Mouse (Mus musculus): Measurements from ENCODE around the gene Sik3. TPM values are rescaled to one million over a fixed set of nuclear protein-coding genes. Genes with fewer than 3 reads are reported as not detected.

The Sik3 gene
- polyA plus RNA-seq, 1 experiment from 2014 or later = 5.6 TPM

DNA sequence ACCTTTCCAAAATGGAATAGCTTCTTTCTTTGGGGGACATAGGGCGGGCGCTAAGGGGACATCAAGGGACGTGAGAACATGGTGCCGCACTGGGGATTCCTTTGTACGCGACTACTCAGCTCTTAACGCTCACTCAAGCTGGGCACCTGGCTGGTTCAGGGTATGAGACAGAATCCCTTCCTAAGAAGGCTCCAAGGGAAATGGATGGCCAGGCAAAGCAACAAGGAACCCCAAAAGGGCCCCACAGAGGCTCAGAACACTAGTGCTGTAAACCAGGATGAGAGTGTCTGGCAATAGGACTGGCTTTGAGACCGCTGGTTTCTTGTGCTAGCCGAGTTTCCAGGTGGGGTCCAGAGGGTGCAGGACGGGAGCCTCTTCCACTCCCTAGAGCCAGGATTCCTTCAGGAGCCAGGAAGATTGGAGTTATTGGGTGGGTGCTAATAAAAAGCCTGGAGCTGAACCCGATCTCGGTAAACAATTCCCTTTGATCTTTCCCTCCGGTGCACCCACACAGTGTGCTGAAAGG, 217.9 kb downstream of the Sik3 start:
- WGBS = 19% methylated on average over 13 of the region's 13 CpGs
- Histone ChIP-seq H3K4me3 (peak overlapping the region; percentile 40), H3K4me2 (peak overlapping the region; percentile 61), H3K27ac (peak overlapping the region; percentile 69), H3K4me1 (replicated peaks) (peaks cover 10% of the 10 kb centered on the region; the same call in 1 of the 2 replicates), H3K27me3 (0 out of 2 replicates have a peak, but pooled peaks cover 8% of the 10 kb centered on the region), H3K9ac (peak overlapping the region; percentile 73), H3K36me3 (no peaks in the 10 kb centered on the region), H3K9me3 (no peaks in the 10 kb centered on the region)
- peak; percentile 56 for ATAC-seq (ENCODE audit: low FRiP score)

GRCm38 (mm10) chr9:46235196-46235595, 222.6 kb downstream of the Sik3 start:
- H3K4me2 ChIP-seq = no peak overlapping the region
- no peaks in the 10 kb centered on the region for H3K36me3 ChIP-seq
- no peak for ATAC-seq (ENCODE audit: low FRiP score)
- no peak overlapping the region for H3K9ac ChIP-seq
- H3K4me3 ChIP-seq = no peak overlapping the region
- H3K27ac ChIP-seq = no peak overlapping the region
- H3K27me3 ChIP-seq = 0 out of 2 replicates have a peak, but pooled peaks cover 8% of the 10 kb centered on the region
- 87% methylated on average over 6 of the region's 6 CpGs for WGBS
- H3K9me3 ChIP-seq = no peaks in the 10 kb centered on the region
- peaks cover 7% of the 10 kb centered on the region; the same call in 1 of the 2 replicates for H3K4me1 ChIP-seq (replicated peaks)

GRCm38 (mm10) chr9:46235596-46235648, 222.8 kb downstream of the Sik3 start, which contains the start of gene Apoc3:
TSS of gene Apoc3 (minus strand) at chr9:46235636.
- Histone ChIP-seq H3K36me3 (no peaks in the 10 kb centered on the region), H3K27me3 (0 out of 2 replicates have a peak, but pooled peaks cover 8% of the 10 kb centered on the region), H3K9me3 (no peaks in the 10 kb centered on the region), H3K9ac (no peak within 1 kb of the TSS), H3K27ac (no peak within 1 kb of the TSS), H3K4me3 (no peak within 1 kb of the TSS), H3K4me2 (no peak within 1 kb of the TSS), H3K4me1 (replicated peaks) (peaks cover 5% of the 10 kb centered on the region; the same call in 1 of the 2 replicates)
- ATAC-seq (ENCODE audit: low FRiP score) = no peak

- Histone ChIP-seq H3K9ac (no peak overlapping the region), H3K36me3 (no peaks in the 10 kb centered on the region), H3K9me3 (no peaks in the 10 kb centered on the region), H3K4me3 (no peak overlapping the region), H3K27ac (no peak overlapping the region), H3K4me1 (replicated peaks) (peaks cover 3% of the 10 kb centered on the region; the same call in 1 of the 2 replicates), H3K27me3 (0 out of 2 replicates have a peak, but pooled peaks cover 8% of the 10 kb centered on the region), H3K4me2 (no peak overlapping the region)
- WGBS = 70% methylated on average over 4 of the region's 4 CpGs
- ATAC-seq (ENCODE audit: low FRiP score) = no peak
Measured at GRCm38 (mm10) chr9:46235649-46236048, 223.0 kb downstream of the Sik3 start.

- Histone ChIP-seq H3K4me3 (no peak overlapping the region), H3K4me2 (no peak overlapping the region), H3K27ac (no peak overlapping the region), H3K9me3 (no peaks in the 10 kb centered on the region), H3K27me3 (0 out of 2 replicates have a peak, but pooled peaks cover 8% of the 10 kb centered on the region), H3K9ac (no peak overlapping the region), H3K36me3 (no peaks in the 10 kb centered on the region), H3K4me1 (replicated peaks) (0 out of 2 replicates have a peak, but pooled peaks cover 6% of the 10 kb centered on the region)
- 95% methylated on average over 7 of the region's 7 CpGs for WGBS
- no peak for ATAC-seq (ENCODE audit: low FRiP score)
Measured at GRCm38 (mm10) chr9:46238850-46239249, 226.2 kb downstream of the Sik3 start.

- ATAC-seq (ENCODE audit: low FRiP score) = no peak
- Histone ChIP-seq H3K27ac (no peak within 1 kb of the TSS), H3K27me3 (0 out of 2 replicates have a peak, but pooled peaks cover 8% of the 10 kb centered on the region), H3K36me3 (no peaks in the 10 kb centered on the region), H3K4me1 (replicated peaks) (0 out of 2 replicates have a peak, but pooled peaks cover 6% of the 10 kb centered on the region), H3K9ac (no peak within 1 kb of the TSS), H3K9me3 (no peaks in the 10 kb centered on the region), H3K4me2 (no peak within 1 kb of the TSS), H3K4me3 (no peak within 1 kb of the TSS)
- WGBS = 76% methylated on average over 7 of the region's 7 CpGs
Measured at GRCm38 (mm10) chr9:46240526-46241153, 228.0 kb downstream of the Sik3 start, which contains the start of gene Apoa4. TSS of gene Apoa4 (plus strand) at chr9:46240696.

DNA sequence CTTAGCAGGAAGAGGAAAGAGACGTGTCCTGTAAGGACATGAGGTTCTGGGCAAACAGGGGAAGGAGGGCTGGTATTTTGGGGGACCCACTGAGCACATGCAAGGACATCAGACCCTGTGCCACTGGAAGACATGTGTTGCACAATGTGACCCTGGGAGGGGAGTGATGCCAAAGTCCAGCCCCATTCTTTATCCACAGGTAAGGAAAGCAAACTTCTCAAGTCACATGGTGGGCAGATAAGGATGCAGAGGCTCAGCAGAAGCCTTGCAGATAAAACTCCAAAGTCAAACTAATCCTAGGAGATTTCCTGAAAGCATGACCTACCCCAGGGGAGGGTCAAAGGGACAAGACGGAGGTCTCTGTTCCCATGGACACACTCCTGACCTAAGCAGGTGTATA, 229.2 kb downstream of the Sik3 start:
- 0 out of 2 replicates have a peak, but pooled peaks cover 6% of the 10 kb centered on the region for H3K4me1 ChIP-seq (replicated peaks)
- no peak overlapping the region for H3K4me3 ChIP-seq
- no peak overlapping the region for H3K4me2 ChIP-seq
- ATAC-seq (ENCODE audit: low FRiP score) = no peak
- no peak overlapping the region for H3K9ac ChIP-seq
- H3K27ac ChIP-seq = no peak overlapping the region
- no peaks in the 10 kb centered on the region for H3K9me3 ChIP-seq
- 0 out of 2 replicates have a peak, but pooled peaks cover 8% of the 10 kb centered on the region for H3K27me3 ChIP-seq
- no peaks in the 10 kb centered on the region for H3K36me3 ChIP-seq
- WGBS = 85% methylated on average over 2 of the region's 2 CpGs

DNA sequence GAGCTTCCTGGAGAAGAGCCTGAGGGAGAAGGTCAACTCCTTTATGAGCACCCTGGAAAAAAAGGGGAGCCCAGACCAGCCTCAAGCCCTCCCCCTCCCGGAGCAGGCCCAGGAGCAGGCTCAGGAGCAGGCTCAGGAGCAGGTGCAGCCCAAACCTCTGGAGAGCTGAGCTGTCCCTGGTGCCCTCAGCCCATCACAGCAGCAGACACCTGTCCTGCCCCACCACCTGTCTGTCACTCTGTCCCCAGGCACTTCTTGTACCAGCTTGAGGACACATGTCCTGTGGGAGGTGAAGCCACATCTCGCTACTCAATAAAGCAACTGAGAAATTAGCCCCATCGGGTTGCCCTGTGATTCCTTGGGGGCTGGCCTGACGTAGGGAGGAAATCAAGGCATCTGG, 230.5 kb downstream of the Sik3 start:
- Histone ChIP-seq H3K36me3 (no peaks in the 10 kb centered on the region), H3K4me1 (replicated peaks) (0 out of 2 replicates have a peak, but pooled peaks cover 6% of the 10 kb centered on the region), H3K9me3 (no peaks in the 10 kb centered on the region), H3K4me3 (no peak overlapping the region), H3K27me3 (0 out of 2 replicates have a peak, but pooled peaks cover 8% of the 10 kb centered on the region), H3K9ac (no peak overlapping the region), H3K4me2 (no peak overlapping the region), H3K27ac (no peak overlapping the region)
- 64% methylated on average over 4 of the region's 4 CpGs for WGBS
- ATAC-seq (ENCODE audit: low FRiP score) = no peak

DNA sequence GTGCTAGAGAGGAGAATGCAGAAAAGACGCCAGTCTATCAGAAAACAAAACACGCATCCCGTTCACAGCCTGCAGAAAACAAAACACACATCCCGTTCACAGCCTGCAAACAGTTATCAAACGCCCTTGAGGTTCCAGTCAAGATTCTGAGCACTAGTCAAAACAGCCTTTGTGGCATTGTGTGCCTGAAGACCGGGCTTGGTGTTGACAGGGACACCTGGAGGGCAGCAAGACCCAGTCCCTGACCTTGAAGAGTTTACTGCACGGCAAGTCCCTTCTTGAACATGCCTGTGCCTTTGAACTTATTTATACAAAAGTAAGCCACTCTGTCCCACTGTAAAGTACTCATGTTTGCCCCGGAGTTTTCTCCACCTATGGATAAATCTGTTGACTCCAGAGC, 231.0 kb downstream of the Sik3 start:
- Histone ChIP-seq H3K4me1 (replicated peaks) (0 out of 2 replicates have a peak, but pooled peaks cover 6% of the 10 kb centered on the region), H3K27ac (no peak overlapping the region), H3K36me3 (no peaks in the 10 kb centered on the region), H3K9ac (no peak overlapping the region), H3K9me3 (no peaks in the 10 kb centered on the region), H3K4me3 (no peak overlapping the region), H3K4me2 (no peak overlapping the region), H3K27me3 (0 out of 2 replicates have a peak, but pooled peaks cover 8% of the 10 kb centered on the region)
- 65% methylated on average over 8 of the region's 8 CpGs for WGBS
- ATAC-seq (ENCODE audit: low FRiP score) = no peak

GRCm38 (mm10) chr9:46246752-46247324, 234.2 kb downstream of the Sik3 start:
- H3K27ac ChIP-seq = no peak overlapping the region
- WGBS = 22% methylated on average over 11 of the region's 11 CpGs
- 0 out of 2 replicates have a peak, but pooled peaks cover 8% of the 10 kb centered on the region for H3K27me3 ChIP-seq
- H3K9me3 ChIP-seq = no peaks in the 10 kb centered on the region
- H3K4me3 ChIP-seq = no peak overlapping the region
- H3K9ac ChIP-seq = no peak overlapping the region
- H3K4me2 ChIP-seq = no peak overlapping the region
- H3K4me1 ChIP-seq (replicated peaks) = 0 out of 2 replicates have a peak, but pooled peaks cover 6% of the 10 kb centered on the region
- ATAC-seq (ENCODE audit: low FRiP score) = no peak
- H3K36me3 ChIP-seq = no peaks in the 10 kb centered on the region

DNA sequence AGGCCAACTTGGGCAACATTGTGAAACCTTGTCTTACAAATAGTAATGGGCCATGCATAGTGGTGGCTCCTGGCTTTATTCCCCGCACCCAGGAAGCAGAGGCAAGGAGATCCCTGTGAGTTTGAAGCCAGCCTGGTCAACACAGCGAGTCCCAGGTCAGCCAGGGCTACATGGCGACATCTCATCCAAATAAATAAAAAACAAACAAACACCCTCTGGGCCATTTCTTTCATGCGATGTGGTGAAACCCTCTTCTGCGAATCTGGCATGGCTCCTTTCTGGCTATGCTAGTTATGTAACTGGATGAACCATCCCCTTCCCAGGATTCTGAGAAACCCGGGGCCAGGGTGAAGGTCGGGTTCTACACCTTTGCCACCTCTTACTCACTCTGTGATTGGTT, 243.6 kb downstream of the Sik3 start:
- 93% methylated on average over 7 of the region's 7 CpGs for WGBS
- no peak for ATAC-seq (ENCODE audit: low FRiP score)

DNA sequence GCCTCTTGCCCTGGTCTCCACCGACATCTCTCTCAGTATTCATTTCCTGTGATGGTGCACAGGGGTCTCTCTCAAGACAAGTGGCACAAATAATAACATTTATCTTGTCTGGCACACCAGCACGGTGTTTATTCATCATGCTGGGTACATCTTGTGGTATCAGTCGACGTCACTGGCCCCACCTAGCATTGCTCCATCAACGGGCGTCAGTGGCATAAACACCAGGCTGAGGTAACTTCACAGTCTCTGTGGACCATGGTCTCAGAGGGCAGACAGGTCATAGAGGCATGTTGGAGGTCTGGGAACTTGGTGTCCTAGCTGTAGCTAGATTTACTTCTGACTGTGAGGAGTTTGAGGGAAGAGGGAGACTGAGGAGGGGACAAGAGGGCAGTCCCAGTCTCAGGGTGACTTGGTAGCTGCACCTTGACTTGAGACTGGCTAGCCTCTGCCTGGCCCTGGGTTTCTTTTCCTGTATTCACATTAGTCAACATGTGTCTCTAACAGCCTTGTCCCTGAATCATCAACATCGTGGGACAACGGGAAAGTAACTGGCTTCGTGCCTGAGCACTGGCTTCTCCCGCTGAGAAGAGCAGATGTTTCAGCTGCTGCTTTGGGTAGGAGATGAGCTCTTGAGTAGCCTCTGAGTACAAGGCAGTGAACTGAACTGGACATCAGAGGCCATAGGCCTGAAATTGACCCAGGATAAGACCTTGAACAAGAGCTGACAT, 244.2 kb downstream of the Sik3 start:
- no peak for ATAC-seq (ENCODE audit: low FRiP score)
- Histone ChIP-seq H3K9me3 (no peaks in the 10 kb centered on the region), H3K9ac (no peak overlapping the region), H3K27me3 (0 out of 2 replicates have a peak, but pooled peaks cover 2% of the 10 kb centered on the region), H3K4me2 (no peak overlapping the region), H3K4me1 (replicated peaks) (no peaks in the 10 kb centered on the region; the same call in 1 of the 2 replicates), H3K36me3 (no peaks in the 10 kb centered on the region), H3K27ac (no peak overlapping the region), H3K4me3 (no peak overlapping the region)
- WGBS = 91% methylated on average over 10 of the region's 10 CpGs

More for the DNA sequence above, 243.6 kb downstream of the Sik3 start:
- Histone ChIP-seq H3K9me3 (no peaks in the 10 kb centered on the region), H3K36me3 (no peaks in the 10 kb centered on the region), H3K27ac (no peak overlapping the region), H3K9ac (no peak overlapping the region), H3K4me1 (replicated peaks) (no peaks in the 10 kb centered on the region; the same call in 1 of the 2 replicates), H3K4me3 (no peak overlapping the region), H3K4me2 (no peak overlapping the region), H3K27me3 (0 out of 2 replicates have a peak, but pooled peaks cover 2% of the 10 kb centered on the region)
